Mouse (Mus musculus) liver, postnatal 0 days (tissue): ENCODE data around the gene Cyp4x1.

Experiments
- CTCF ChIP-seq: sonication (generic); IDR thresholded peaks from 2 replicates; pipeline ENCODE4 v1.5.1; 2016; ENCODE audit warnings: antibody characterized with exemption, low read depth
- EP300 ChIP-seq: IDR thresholded peaks from 2 replicates; pipeline ENCODE4 v1.6.1; 2016; ENCODE audit warnings: antibody characterized with exemption, low read depth, mild to moderate bottlenecking

GRCm38 (mm10) chr4:115058317-115058761 is 75.7 kb downstream of the Cyp4x1 start:
- TF ChIP-seq CTCF (no peak), EP300 (no peak)
